Mouse (Mus musculus) kidney, adult 2 months (tissue): ENCODE measurements around the gene Slc24a3. TPM values are rescaled to one million over a fixed set of nuclear protein-coding genes. Genes with fewer than 3 reads are reported as not detected.

Experiments
- DNase-seq: peaks from one replicate; pipeline ENCODE4 v3.0.0; 2021
- H3K27ac ChIP-seq: fragments of 200-500 bp; 2 replicates; pipeline ENCODE4 v1.5.1; 2012; ENCODE audit warnings: low read depth, low read length, control low read depth, inconsistent platforms; ENCODE audit not compliant: insufficient read depth
- H3K27me3 ChIP-seq: fragments of 200-500 bp; replicated peaks from 2 replicates; pipeline ENCODE4 v1.6.1; 2012; ENCODE audit warnings: mild to moderate bottlenecking, moderate library complexity, low read length, inconsistent platforms; ENCODE audit not compliant: control insufficient read depth, insufficient read depth
- H3K36me3 ChIP-seq: fragments of 200-500 bp; 2 replicates; pipeline ENCODE4 v1.6.1; 2012; ENCODE audit warnings: mild to moderate bottlenecking, moderate library complexity, low read length, inconsistent platforms; ENCODE audit not compliant: control insufficient read depth, insufficient read depth
- H3K4me1 ChIP-seq: fragments of 200-500 bp; 2 replicates; pipeline ENCODE4 v1.6.1; 2011; ENCODE audit warnings: low read length; ENCODE audit not compliant: control insufficient read depth, insufficient read depth
- H3K4me3 ChIP-seq: fragments of 200-500 bp; 2 replicates; pipeline ENCODE4 v1.5.1; 2011; ENCODE audit warnings: mild to moderate bottlenecking, low read depth, low read length, control low read depth; ENCODE audit not compliant: insufficient read depth
- CTCF ChIP-seq: fragments of 200-500 bp; conservative IDR thresholded peaks from 2 replicates; pipeline ENCODE4 v1.5.1; 2011; ENCODE audit warnings: low read depth, mild to moderate bottlenecking, control low read depth, low read length, moderate library complexity, mixed read lengths; ENCODE audit not compliant: insufficient read depth, insufficient read length
- POLR2A ChIP-seq: fragments of 200-500 bp; IDR thresholded peaks from one replicate; pipeline ENCODE4 v1.6.1; 2011; ENCODE audit warnings: low read depth, low read length, control low read depth
- whole genome bisulfite sequencing: fragments of 180-500 bp; shearing (Covaris S2); methylation state at CpG from one replicate; pipeline ENCODE4 v1.1.7; 2018; 5-methylcytosine and 5-hydroxymethylcytosine counted together
- polyA plus RNA-seq: library from polyadenylated mRNA; depleted of rRNA; stranded (reverse); fragments of >200 nt; gene quantifications from 2 replicates; pipeline ENCODE4 v1.2.3, GENCODE M21; 2012

Gene Slc24a3
- polyA plus RNA-seq, 1 experiment = 3.4 TPM

GRCm38 (mm10) chr2:145158972-145159371 is 8.6 kb upstream of the Slc24a3 start:
- Histone ChIP-seq H3K36me3 (no peaks in the 10 kb centered on the region), H3K4me3 (no peak overlapping the region), H3K27me3 (no peaks in the 10 kb centered on the region), H3K4me1 (no peaks in the 10 kb centered on the region), H3K27ac (no peak overlapping the region)
- DNase-seq = peak; percentile 29
- WGBS = 66% methylated on average over 1 of the region's 1 CpGs
- no peak for TF ChIP-seq CTCF
- TF ChIP-seq POLR2A = no peak

GRCm38 (mm10) chr2:145161046-145161700 is 6.4 kb upstream of the Slc24a3 start:
- 34% methylated on average over 12 of the region's 12 CpGs for WGBS
- TF ChIP-seq CTCF (peak; percentile 92), POLR2A (no peak)
- Histone ChIP-seq H3K4me3 (no peak overlapping the region), H3K4me1 (no peaks in the 10 kb centered on the region), H3K36me3 (no peaks in the 10 kb centered on the region), H3K27ac (no peak overlapping the region), H3K27me3 (no peaks in the 10 kb centered on the region)
- DNase-seq = peak; percentile 90

GRCm38 (mm10) chr2:145164086-145164485 is 3.5 kb upstream of the Slc24a3 start:
- no peak for TF ChIP-seq POLR2A
- TF ChIP-seq CTCF = no peak
- 83% methylated on average over 5 of the region's 5 CpGs for WGBS

GRCm38 (mm10) chr2:145164562-145164961 is 3.0 kb upstream of the Slc24a3 start:
- Histone ChIP-seq H3K27me3 (no peaks in the 10 kb centered on the region), H3K4me1 (peaks cover 5% of the 10 kb centered on the region; the same call in 1 of the 2 replicates), H3K27ac (no peak overlapping the region), H3K4me3 (no peak overlapping the region), H3K36me3 (no peaks in the 10 kb centered on the region)
- 71% methylated on average over 4 of the region's 4 CpGs for WGBS
- DNase-seq = no peak
- no peak for TF ChIP-seq CTCF
- TF ChIP-seq POLR2A = no peak

More at GRCm38 (mm10) chr2:145164086-145164485, 3.5 kb upstream of the Slc24a3 start:
- DNase-seq = no peak
- Histone ChIP-seq H3K4me3 (no peak overlapping the region), H3K4me1 (peaks cover 5% of the 10 kb centered on the region; the same call in 1 of the 2 replicates), H3K27me3 (no peaks in the 10 kb centered on the region), H3K27ac (no peak overlapping the region), H3K36me3 (no peaks in the 10 kb centered on the region)

GRCm38 (mm10) chr2:145165076-145165475 is 2.5 kb upstream of the Slc24a3 start:
- no peak for DNase-seq
- WGBS = 92% methylated on average over 3 of the region's 3 CpGs
- TF ChIP-seq POLR2A (no peak), CTCF (no peak)
- H3K4me1 ChIP-seq = peaks cover 5% of the 10 kb centered on the region; the same call in 1 of the 2 replicates
- H3K4me3 ChIP-seq = no peak overlapping the region
- H3K27ac ChIP-seq = no peak overlapping the region
- H3K36me3 ChIP-seq = no peaks in the 10 kb centered on the region
- no peaks in the 10 kb centered on the region for H3K27me3 ChIP-seq

- WGBS = 84% methylated on average over 6 of the region's 6 CpGs
- Histone ChIP-seq H3K36me3 (no peaks in the 10 kb centered on the region), H3K27me3 (no peaks in the 10 kb centered on the region), H3K4me1 (peaks cover 5% of the 10 kb centered on the region; the same call in 1 of the 2 replicates), H3K4me3 (no peak overlapping the region), H3K27ac (no peak overlapping the region)
- DNase-seq = no peak
- TF ChIP-seq POLR2A (no peak), CTCF (no peak)
These were observed 1.7 kb upstream of the Slc24a3 start for GRCm38 (mm10) chr2:145165854-145166253.

GRCm38 (mm10) chr2:145167051-145167663 is 397 bp upstream of the Slc24a3 start:
- Histone ChIP-seq H3K27ac (no peak overlapping the region), H3K36me3 (no peaks in the 10 kb centered on the region), H3K4me3 (peak overlapping the region; percentile 66), H3K27me3 (no peaks in the 10 kb centered on the region), H3K4me1 (peaks cover 5% of the 10 kb centered on the region; the same call in 1 of the 2 replicates)
- under 1% methylated on average over 37 of the region's 38 CpGs for WGBS
- DNase-seq = peak; percentile 62
- peak; percentile 41 for TF ChIP-seq CTCF
- no peak for TF ChIP-seq POLR2A
